Mouse (Mus musculus): ENCODE data around the gene Apoc4. TPM values are rescaled to one million over a fixed set of nuclear protein-coding genes. Genes with fewer than 3 reads are reported as not detected.

Gene Apoc4
- polyA plus RNA-seq, 1 experiment from 2014 or later: not detected

GRCm38 (mm10) chr7:19697949-19698906 is 16.9 kb upstream of the Apoc4 start:
- no peak overlapping the region for H3K27ac ChIP-seq
- H3K4me3 ChIP-seq: peak overlapping the region; percentile 31
- no peaks in the 10 kb centered on the region for H3K27me3 ChIP-seq
- H3K4me1 ChIP-seq: peaks cover 25% of the 10 kb centered on the region
- H3K4me2 ChIP-seq (replicated peaks): peak overlapping the region; percentile 69
- peak overlapping the region; percentile 62 for H3K9ac ChIP-seq
- ATAC-seq (ENCODE audit: low FRiP score): no peak
- peaks cover 15% of the 10 kb centered on the region; the same call in 1 of the 2 replicates for H3K36me3 ChIP-seq
- 2% methylated on average over 28 of the region's 28 CpGs for WGBS
- H3K9me3 ChIP-seq (replicated peaks): peaks cover 8% of the 10 kb centered on the region; the same call in 1 of the 2 replicates

GRCm38 (mm10) chr7:19696336-19696873 is 15.1 kb upstream of the Apoc4 start:
- no peak overlapping the region for H3K4me2 ChIP-seq (replicated peaks)
- peaks cover 7% of the 10 kb centered on the region; the same call in 1 of the 2 replicates for H3K36me3 ChIP-seq
- H3K9me3 ChIP-seq (replicated peaks): peaks cover 8% of the 10 kb centered on the region; the same call in 1 of the 2 replicates
- no peak overlapping the region for H3K9ac ChIP-seq
- ATAC-seq (ENCODE audit: low FRiP score): no peak
- H3K27me3 ChIP-seq: no peaks in the 10 kb centered on the region
- peaks cover 24% of the 10 kb centered on the region for H3K4me1 ChIP-seq
- WGBS: 94% methylated on average over 34 of the region's 34 CpGs
- H3K27ac ChIP-seq: no peak overlapping the region
- no peak overlapping the region for H3K4me3 ChIP-seq

DNA sequence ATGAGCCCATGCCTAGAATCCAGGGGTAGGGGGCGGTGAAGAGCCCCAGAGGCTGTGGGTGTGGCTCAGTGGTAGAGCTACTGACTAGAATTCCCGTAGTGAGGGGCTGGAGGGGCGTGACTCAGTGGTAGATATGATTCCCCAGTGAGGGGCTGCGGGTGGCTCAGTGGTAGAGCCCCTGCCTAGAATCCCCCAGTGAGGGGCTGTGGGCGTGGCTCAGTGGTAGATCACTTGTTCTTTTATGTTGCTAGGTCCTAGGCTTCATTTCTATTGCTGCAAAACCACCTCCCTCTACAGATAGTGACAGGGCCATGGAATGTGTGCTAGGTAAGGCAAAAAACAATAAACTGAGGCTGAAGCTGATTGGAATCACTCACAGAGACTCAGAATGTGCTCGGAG is 14.6 kb upstream of the Apoc4 start:
- 84% methylated on average over 6 of the region's 6 CpGs for WGBS
- peaks cover 22% of the 10 kb centered on the region for H3K4me1 ChIP-seq
- no peak overlapping the region for H3K4me2 ChIP-seq (replicated peaks)
- peaks cover 7% of the 10 kb centered on the region; the same call in 1 of the 2 replicates for H3K36me3 ChIP-seq
- H3K27me3 ChIP-seq: no peaks in the 10 kb centered on the region
- H3K9me3 ChIP-seq (replicated peaks): peaks cover 8% of the 10 kb centered on the region; the same call in 1 of the 2 replicates
- H3K27ac ChIP-seq: no peak overlapping the region
- no peak overlapping the region for H3K9ac ChIP-seq
- ATAC-seq (ENCODE audit: low FRiP score): no peak
- H3K4me3 ChIP-seq: no peak overlapping the region

- Histone ChIP-seq H3K9ac (no peak overlapping the region), H3K4me3 (no peak overlapping the region), H3K4me2 (replicated peaks) (no peak overlapping the region), H3K4me1 (peaks cover 22% of the 10 kb centered on the region), H3K9me3 (replicated peaks) (peaks cover 8% of the 10 kb centered on the region; the same call in 1 of the 2 replicates), H3K27me3 (no peaks in the 10 kb centered on the region), H3K27ac (no peak overlapping the region), H3K36me3 (peaks cover 7% of the 10 kb centered on the region; the same call in 1 of the 2 replicates)
- no peak for ATAC-seq (ENCODE audit: low FRiP score)
- 52% methylated on average over 8 of the region's 8 CpGs for WGBS
Measured at GRCm38 (mm10) chr7:19695213-19695594, 13.9 kb upstream of the Apoc4 start.

- Histone ChIP-seq H3K27ac (no peak overlapping the region), H3K9me3 (replicated peaks) (peaks cover 8% of the 10 kb centered on the region; the same call in 1 of the 2 replicates), H3K9ac (no peak overlapping the region), H3K4me3 (no peak overlapping the region), H3K36me3 (peaks cover 7% of the 10 kb centered on the region; the same call in 1 of the 2 replicates), H3K4me1 (peaks cover 22% of the 10 kb centered on the region), H3K27me3 (no peaks in the 10 kb centered on the region), H3K4me2 (replicated peaks) (no peak overlapping the region)
- WGBS: 88% methylated on average over 10 of the region's 10 CpGs
- ATAC-seq (ENCODE audit: low FRiP score): no peak
Measured at GRCm38 (mm10) chr7:19694336-19695212, 13.3 kb upstream of the Apoc4 start.

DNA sequence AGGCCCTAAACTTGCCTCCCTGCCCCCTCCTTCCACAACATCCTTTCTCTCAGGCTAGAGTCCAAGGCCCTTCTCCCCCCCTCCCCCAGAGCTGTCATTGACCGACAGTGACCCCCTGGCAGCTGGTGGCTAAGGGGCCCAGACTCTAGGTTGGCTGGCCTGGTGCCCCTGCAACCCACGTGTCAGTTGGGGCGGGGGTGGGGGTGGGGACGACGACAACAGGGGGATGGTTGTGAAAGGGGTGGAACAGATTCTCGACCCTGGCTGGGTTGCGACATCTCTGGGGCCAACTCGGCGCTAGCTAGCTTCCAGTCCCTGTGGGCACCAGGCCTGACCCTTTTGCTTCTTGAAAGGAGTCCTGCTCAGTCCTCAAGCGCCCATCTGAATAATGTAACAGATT is 12.1 kb upstream of the Apoc4 start:
- Histone ChIP-seq H3K36me3 (peaks cover 7% of the 10 kb centered on the region; the same call in 1 of the 2 replicates), H3K4me2 (replicated peaks) (no peak overlapping the region), H3K4me1 (peaks cover 10% of the 10 kb centered on the region; the same call in 1 of the 2 replicates), H3K9ac (no peak overlapping the region), H3K27ac (no peak overlapping the region), H3K27me3 (no peaks in the 10 kb centered on the region), H3K9me3 (replicated peaks) (peaks cover 8% of the 10 kb centered on the region; the same call in 1 of the 2 replicates), H3K4me3 (no peak overlapping the region)
- 18% methylated on average over 10 of the region's 10 CpGs for WGBS
- ATAC-seq (ENCODE audit: low FRiP score): no peak

DNA sequence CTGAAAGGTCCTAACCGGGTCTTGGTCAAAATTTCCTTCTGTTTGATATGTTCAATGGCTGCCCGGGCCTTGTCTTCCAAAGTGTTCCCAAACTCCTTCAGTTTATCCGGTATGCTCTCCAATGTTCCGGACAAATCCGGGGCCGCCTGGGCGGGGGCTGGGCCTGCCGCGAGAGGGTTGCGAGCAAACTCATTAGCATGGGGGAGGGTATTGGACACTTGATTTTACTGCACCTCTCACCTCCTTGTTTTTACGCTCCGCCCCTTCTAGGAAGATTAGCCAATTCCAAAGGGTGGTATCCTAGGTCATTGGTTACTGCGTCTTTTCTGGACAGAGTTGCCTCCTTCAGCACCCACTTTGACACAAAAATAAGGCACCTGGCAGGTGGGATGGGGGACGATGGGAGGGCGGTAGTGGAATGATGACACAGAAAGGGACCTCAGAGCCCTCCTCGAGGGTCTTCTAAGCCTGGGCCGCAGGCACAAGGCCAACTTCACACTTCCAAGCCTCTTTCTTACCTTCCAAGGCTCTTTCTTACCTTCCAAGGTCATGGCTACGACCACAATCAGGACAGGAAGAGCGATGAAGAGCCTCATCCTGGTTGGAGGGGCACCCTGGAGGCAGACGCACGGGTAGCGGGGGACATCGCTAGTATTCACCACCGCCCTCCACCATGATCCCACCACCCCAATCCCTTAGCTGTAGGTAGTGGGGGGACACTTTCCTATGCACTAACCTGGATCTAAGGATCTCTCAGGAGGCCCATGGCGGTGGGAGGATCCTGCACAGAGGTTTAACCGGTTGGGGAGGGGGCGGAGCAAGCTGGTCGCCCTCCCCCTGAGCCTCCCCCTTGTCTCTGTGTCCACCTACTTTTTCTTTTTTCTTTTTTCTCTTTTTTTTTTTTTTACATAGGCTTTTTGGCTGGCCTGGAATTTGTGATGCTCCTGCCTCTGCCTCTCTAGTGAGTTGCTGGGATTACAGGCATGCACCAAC is 10.9 kb upstream of the Apoc4 start, which contains the start of gene Apoc1:
Apoc1 (minus strand) TSS at position 788 of the 993 bp plus-strand sequence.
- Histone ChIP-seq H3K4me2 (replicated peaks) (no peak within 1 kb of the TSS), H3K4me3 (no peak within 1 kb of the TSS), H3K9me3 (replicated peaks) (peaks cover 8% of the 10 kb centered on the region; the same call in 1 of the 2 replicates), H3K27ac (no peak within 1 kb of the TSS), H3K4me1 (peaks cover 5% of the 10 kb centered on the region; the same call in 1 of the 2 replicates), H3K36me3 (peaks cover 7% of the 10 kb centered on the region; the same call in 1 of the 2 replicates), H3K9ac (no peak within 1 kb of the TSS), H3K27me3 (no peaks in the 10 kb centered on the region)
- WGBS: 57% methylated on average over 28 of the region's 28 CpGs
- no peak for ATAC-seq (ENCODE audit: low FRiP score)

DNA sequence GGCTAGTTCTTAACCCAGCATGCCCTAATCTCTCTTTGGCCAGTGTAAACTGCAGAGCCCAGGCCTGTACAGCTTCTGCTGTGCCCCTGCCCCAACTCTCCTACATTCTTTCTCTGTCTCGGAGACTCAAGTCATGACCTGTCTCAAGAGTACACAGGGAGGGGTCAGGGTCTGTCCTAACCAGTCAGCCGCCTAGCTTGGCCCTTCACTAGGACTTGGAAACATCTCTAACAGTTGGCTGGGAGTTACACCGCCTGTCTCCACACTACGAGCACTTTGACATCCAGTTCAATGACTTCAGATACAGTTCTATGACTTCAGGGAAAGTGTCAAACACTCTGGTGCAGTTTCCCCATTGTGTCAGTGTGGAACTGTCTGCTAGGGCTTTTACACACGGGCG is 10.2 kb upstream of the Apoc4 start:
- Histone ChIP-seq H3K4me2 (replicated peaks) (no peak overlapping the region), H3K4me3 (no peak overlapping the region), H3K36me3 (peaks cover 2% of the 10 kb centered on the region; the same call in 1 of the 2 replicates), H3K9me3 (replicated peaks) (0 out of 2 replicates have a peak, but pooled peaks cover 2% of the 10 kb centered on the region), H3K27ac (no peak overlapping the region), H3K9ac (no peak overlapping the region), H3K4me1 (peaks cover 5% of the 10 kb centered on the region; the same call in 1 of the 2 replicates), H3K27me3 (no peaks in the 10 kb centered on the region)
- 72% methylated on average over 6 of the region's 6 CpGs for WGBS
- ATAC-seq (ENCODE audit: low FRiP score): no peak

GRCm38 (mm10) chr7:19690845-19691244 is 9.6 kb upstream of the Apoc4 start:
- 92% methylated on average over 4 of the region's 4 CpGs for WGBS
- H3K9ac ChIP-seq: no peak overlapping the region
- H3K27me3 ChIP-seq: no peaks in the 10 kb centered on the region
- H3K36me3 ChIP-seq: no peaks in the 10 kb centered on the region
- ATAC-seq (ENCODE audit: low FRiP score): no peak
- no peaks in the 10 kb centered on the region for H3K9me3 ChIP-seq (replicated peaks)
- H3K4me2 ChIP-seq (replicated peaks): no peak overlapping the region
- peaks cover 5% of the 10 kb centered on the region; the same call in 1 of the 2 replicates for H3K4me1 ChIP-seq
- no peak overlapping the region for H3K27ac ChIP-seq
- no peak overlapping the region for H3K4me3 ChIP-seq

DNA sequence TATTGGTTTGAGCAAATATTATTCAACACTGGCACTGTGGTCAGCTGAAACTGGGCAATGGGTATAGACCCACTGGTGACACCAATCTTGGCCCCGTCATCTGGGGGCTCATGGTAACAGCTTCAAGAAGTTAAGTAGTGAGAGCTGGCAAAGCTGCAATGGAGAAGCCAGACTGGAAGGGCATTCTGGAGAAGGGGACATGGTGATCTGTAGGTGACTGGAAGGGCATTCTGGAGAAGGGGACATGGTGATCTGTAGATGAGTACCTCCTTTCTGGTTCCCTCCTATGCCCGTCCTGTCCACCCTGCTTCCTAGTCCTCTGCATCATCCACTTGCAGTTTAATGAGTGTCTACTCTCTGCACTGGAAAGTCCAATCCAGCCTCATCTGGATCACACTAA is 7.3 kb upstream of the Apoc4 start:
- 91% methylated on average over 2 of the region's 2 CpGs for WGBS

DNA sequence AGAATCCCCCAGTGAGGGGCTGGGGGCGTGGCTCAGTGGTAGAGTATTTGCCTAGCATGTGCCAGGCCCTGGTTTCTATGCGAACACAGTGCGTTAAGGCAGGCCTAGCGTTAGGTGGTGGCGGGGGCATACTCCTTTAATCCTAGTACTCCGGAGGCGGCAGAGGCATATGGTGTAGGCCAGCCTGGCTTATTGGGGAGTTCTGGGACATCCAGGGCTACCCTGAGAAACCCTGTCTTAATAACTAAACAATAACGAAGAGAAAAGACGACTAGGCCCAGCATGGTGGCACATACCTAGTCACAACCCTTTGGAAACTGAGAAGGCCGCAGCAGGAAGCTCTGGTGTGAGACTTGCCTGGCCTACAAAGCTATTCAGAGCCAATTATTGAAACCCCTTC is 6.8 kb upstream of the Apoc4 start:
- H3K4me2 ChIP-seq (replicated peaks): no peak overlapping the region
- ATAC-seq (ENCODE audit: low FRiP score): no peak
- no peaks in the 10 kb centered on the region for H3K9me3 ChIP-seq (replicated peaks)
- H3K9ac ChIP-seq: no peak overlapping the region
- H3K4me3 ChIP-seq: no peak overlapping the region
- WGBS: 93% methylated on average over 10 of the region's 10 CpGs
- H3K4me1 ChIP-seq: no peaks in the 10 kb centered on the region
- no peaks in the 10 kb centered on the region for H3K36me3 ChIP-seq
- H3K27me3 ChIP-seq: no peaks in the 10 kb centered on the region
- no peak overlapping the region for H3K27ac ChIP-seq

More for the DNA sequence above, 7.3 kb upstream of the Apoc4 start:
- Histone ChIP-seq H3K4me3 (no peak overlapping the region), H3K27me3 (no peaks in the 10 kb centered on the region), H3K36me3 (no peaks in the 10 kb centered on the region), H3K4me2 (replicated peaks) (no peak overlapping the region), H3K4me1 (peaks cover 5% of the 10 kb centered on the region; the same call in 1 of the 2 replicates), H3K9me3 (replicated peaks) (no peaks in the 10 kb centered on the region), H3K9ac (no peak overlapping the region), H3K27ac (no peak overlapping the region)
- no peak for ATAC-seq (ENCODE audit: low FRiP score)

Measured in hindbrain, embryonic 12.5 days (tissue).